Mouse (Mus musculus): ENCODE measurements at regions not wholly inside any gene's neighbourhood (a gene's known extent, or its start where the extent isn't known, plus 50 kb on each side); places are given as distances from the start of the nearest gene placed in this dataset.
"Not testable (repeated sequence)": the region's sequence is repeated elsewhere in the genome, so short reads cannot be mapped to it uniquely, and the experiment has no call there.

GRCm38 (mm10) chr14:86599511-86599910 is 541.5 kb downstream of the Diaph3 start:
- no peak overlapping the region for H3K9ac ChIP-seq (ENCODE audit: low read depth, low read length)
- DNase-seq (ENCODE audit: low spot score) (peak; percentile 47), ATAC-seq (replicated peaks; ENCODE audit: low FRiP score, low read depth) (no peak)
- H3K36me3 ChIP-seq (ENCODE audit: insufficient read depth, low read length), result no peaks in the 10 kb centered on the region
- H3K27ac ChIP-seq, result no peak overlapping the region
- no peaks in the 10 kb centered on the region for H3K4me1 ChIP-seq (replicated peaks; ENCODE audit: insufficient read depth, low read length)
- no peaks in the 10 kb centered on the region for H3K27me3 ChIP-seq (ENCODE audit: insufficient read depth, low read length)
- H3K9me3 ChIP-seq (replicated peaks; ENCODE audit: low read length), result no peaks in the 10 kb centered on the region
- 25% methylated on average over 3 of the region's 3 CpGs for WGBS
- no peak overlapping the region for H3K4me2 ChIP-seq (ENCODE audit: low read length)
- TF ChIP-seq CTCF (IDR thresholded peaks at IDR 0.05; ENCODE audit: low read depth), result no peak
- H3K4me3 ChIP-seq (replicated peaks; ENCODE audit: low read depth, low read length), result no peak overlapping the region

- TF ChIP-seq CTCF (IDR thresholded peaks at IDR 0.05; ENCODE audit: low read depth), result no peak
- no peaks in the 10 kb centered on the region for H3K36me3 ChIP-seq (ENCODE audit: insufficient read depth, low read length)
- no peaks in the 10 kb centered on the region for H3K4me1 ChIP-seq (replicated peaks; ENCODE audit: insufficient read depth, low read length)
- H3K27me3 ChIP-seq (ENCODE audit: insufficient read depth, low read length), result no peaks in the 10 kb centered on the region
- H3K9me3 ChIP-seq (replicated peaks; ENCODE audit: low read length), result no peaks in the 10 kb centered on the region
- no peak for DNase-seq (ENCODE audit: low spot score)
- H3K27ac ChIP-seq, result no peak overlapping the region
- H3K4me2 ChIP-seq (ENCODE audit: low read length), result no peak overlapping the region
- no peak for ATAC-seq (replicated peaks; ENCODE audit: low FRiP score, low read depth)
- no peak overlapping the region for H3K4me3 ChIP-seq (replicated peaks; ENCODE audit: low read depth, low read length)
- H3K9ac ChIP-seq (ENCODE audit: low read depth, low read length), result no peak overlapping the region
- 89% methylated on average over 2 of the region's 2 CpGs for WGBS
These were observed 552.5 kb downstream of the Diaph3 start for GRCm38 (mm10) chr14:86588525-86588924.

GRCm38 (mm10) chr14:86585959-86586358 is 555.1 kb downstream of the Diaph3 start:
- not testable (repeated sequence) for H3K9me3 ChIP-seq (replicated peaks; ENCODE audit: low read length); H3K27me3 ChIP-seq (ENCODE audit: insufficient read depth, low read length); H3K4me1 ChIP-seq (replicated peaks; ENCODE audit: insufficient read depth, low read length); H3K4me2 ChIP-seq (ENCODE audit: low read length); H3K9ac ChIP-seq (ENCODE audit: low read depth, low read length); H3K27ac ChIP-seq; ATAC-seq (replicated peaks; ENCODE audit: low FRiP score, low read depth); DNase-seq (ENCODE audit: low spot score); H3K4me3 ChIP-seq (replicated peaks; ENCODE audit: low read depth, low read length); H3K36me3 ChIP-seq (ENCODE audit: insufficient read depth, low read length)
- 61% methylated on average over 5 of the region's 5 CpGs for WGBS

- peak; percentile 75 for TF ChIP-seq CTCF (IDR thresholded peaks at IDR 0.05; ENCODE audit: low read depth)
- H3K27me3 ChIP-seq (ENCODE audit: insufficient read depth, low read length), result no peaks in the 10 kb centered on the region
- H3K9me3 ChIP-seq (replicated peaks; ENCODE audit: low read length), result no peaks in the 10 kb centered on the region
- H3K27ac ChIP-seq, result no peak overlapping the region
- WGBS, result 56% methylated on average over 2 of the region's 2 CpGs
- ATAC-seq (replicated peaks; ENCODE audit: low FRiP score, low read depth) (no peak), DNase-seq (ENCODE audit: low spot score) (peak; percentile 51)
- no peaks in the 10 kb centered on the region for H3K36me3 ChIP-seq (ENCODE audit: insufficient read depth, low read length)
- H3K4me3 ChIP-seq (replicated peaks; ENCODE audit: low read depth, low read length), result no peak overlapping the region
- H3K9ac ChIP-seq (ENCODE audit: low read depth, low read length), result no peak overlapping the region
- no peak overlapping the region for H3K4me2 ChIP-seq (ENCODE audit: low read length)
- no peaks in the 10 kb centered on the region for H3K4me1 ChIP-seq (replicated peaks; ENCODE audit: insufficient read depth, low read length)
These were observed 578.3 kb downstream of the Diaph3 start for GRCm38 (mm10) chr14:86562728-86563127.

- no peak for ATAC-seq (replicated peaks; ENCODE audit: low FRiP score, low read depth)
- Histone ChIP-seq H3K4me2 (ENCODE audit: low read length) (no peak overlapping the region), H3K4me3 (replicated peaks; ENCODE audit: low read depth, low read length) (no peak overlapping the region), H3K4me1 (replicated peaks; ENCODE audit: insufficient read depth, low read length) (no peaks in the 10 kb centered on the region), H3K27ac (no peak overlapping the region), H3K9me3 (replicated peaks; ENCODE audit: low read length) (no peaks in the 10 kb centered on the region), H3K9ac (ENCODE audit: low read depth, low read length) (no peak overlapping the region), H3K36me3 (ENCODE audit: insufficient read depth, low read length) (no peaks in the 10 kb centered on the region), H3K27me3 (ENCODE audit: insufficient read depth, low read length) (no peaks in the 10 kb centered on the region)
- no peak for TF ChIP-seq CTCF (IDR thresholded peaks at IDR 0.05; ENCODE audit: low read depth)
- no peak for DNase-seq (ENCODE audit: low spot score)
- WGBS, result 82% methylated on average over 5 of the region's 5 CpGs
These were observed 603.0 kb downstream of the Diaph3 start for GRCm38 (mm10) chr14:86537992-86538391.

GRCm38 (mm10) chr14:86536341-86537027 is 604.6 kb downstream of the Diaph3 start:
- TF ChIP-seq CTCF (IDR thresholded peaks at IDR 0.05; ENCODE audit: low read depth), result no peak
- H3K9me3 ChIP-seq (replicated peaks; ENCODE audit: low read length), result no peaks in the 10 kb centered on the region
- no peak overlapping the region for H3K27ac ChIP-seq
- ATAC-seq (replicated peaks; ENCODE audit: low FRiP score, low read depth) (no peak), DNase-seq (ENCODE audit: low spot score) (no peak)
- WGBS, result 88% methylated on average over 1 of the region's 1 CpGs
- no peak overlapping the region for H3K9ac ChIP-seq (ENCODE audit: low read depth, low read length)
- H3K4me2 ChIP-seq (ENCODE audit: low read length), result no peak overlapping the region
- no peak overlapping the region for H3K4me3 ChIP-seq (replicated peaks; ENCODE audit: low read depth, low read length)
- no peaks in the 10 kb centered on the region for H3K27me3 ChIP-seq (ENCODE audit: insufficient read depth, low read length)
- no peaks in the 10 kb centered on the region for H3K36me3 ChIP-seq (ENCODE audit: insufficient read depth, low read length)
- no peaks in the 10 kb centered on the region for H3K4me1 ChIP-seq (replicated peaks; ENCODE audit: insufficient read depth, low read length)

- Histone ChIP-seq H3K27ac (no peak overlapping the region), H3K4me1 (replicated peaks; ENCODE audit: insufficient read depth, low read length) (no peaks in the 10 kb centered on the region), H3K36me3 (ENCODE audit: insufficient read depth, low read length) (no peaks in the 10 kb centered on the region), H3K27me3 (ENCODE audit: insufficient read depth, low read length) (no peaks in the 10 kb centered on the region), H3K9ac (ENCODE audit: low read depth, low read length) (no peak overlapping the region), H3K4me3 (replicated peaks; ENCODE audit: low read depth, low read length) (no peak overlapping the region), H3K4me2 (ENCODE audit: low read length) (no peak overlapping the region), H3K9me3 (replicated peaks; ENCODE audit: low read length) (no peaks in the 10 kb centered on the region)
- no peak for TF ChIP-seq CTCF (IDR thresholded peaks at IDR 0.05; ENCODE audit: low read depth)
- no peak for DNase-seq (ENCODE audit: low spot score)
- no peak for ATAC-seq (replicated peaks; ENCODE audit: low FRiP score, low read depth)
- WGBS, result 94% methylated on average over 9 of the region's 9 CpGs
These were observed 630.6 kb downstream of the Diaph3 start for GRCm38 (mm10) chr14:86510408-86510807.
